Mouse (Mus musculus) kidney, adult 8-10 months (tissue): Measurements from ENCODE around the gene Asgr1.
A peak's percentile ranks its signal among the peaks of the same experiment; 100 is the strongest.
"Not testable (repeated sequence)": the region's sequence is repeated elsewhere in the genome, so short reads cannot be mapped to it uniquely, and the experiment has no call there.

ENCODE experiments used
- DNase-seq, 2 experiments: peaks; one replicate each; pipeline ENCODE4 v3.0.0; 2022

Asgr1 gene

DNA sequence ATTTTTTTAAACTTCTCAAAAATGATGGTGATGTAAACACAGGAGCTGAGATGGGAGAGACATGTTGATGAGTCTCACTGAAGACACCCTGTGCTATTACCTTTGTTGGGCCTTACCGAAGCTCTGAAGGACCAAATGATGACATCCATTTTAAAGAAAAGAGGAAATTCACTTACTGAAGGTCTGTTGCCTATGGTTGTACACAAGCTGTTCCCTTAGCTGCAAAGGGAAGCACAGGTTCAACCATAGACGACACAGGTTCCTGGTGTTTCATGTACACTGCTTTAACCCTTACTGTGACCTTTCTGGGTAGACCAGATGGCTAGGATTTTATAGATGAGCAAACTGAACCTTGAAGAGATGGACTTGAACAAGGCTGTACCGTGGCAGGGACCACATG lies 16.7 kb downstream of the Asgr1 start:
- not testable (repeated sequence) for DNase-seq

DNA sequence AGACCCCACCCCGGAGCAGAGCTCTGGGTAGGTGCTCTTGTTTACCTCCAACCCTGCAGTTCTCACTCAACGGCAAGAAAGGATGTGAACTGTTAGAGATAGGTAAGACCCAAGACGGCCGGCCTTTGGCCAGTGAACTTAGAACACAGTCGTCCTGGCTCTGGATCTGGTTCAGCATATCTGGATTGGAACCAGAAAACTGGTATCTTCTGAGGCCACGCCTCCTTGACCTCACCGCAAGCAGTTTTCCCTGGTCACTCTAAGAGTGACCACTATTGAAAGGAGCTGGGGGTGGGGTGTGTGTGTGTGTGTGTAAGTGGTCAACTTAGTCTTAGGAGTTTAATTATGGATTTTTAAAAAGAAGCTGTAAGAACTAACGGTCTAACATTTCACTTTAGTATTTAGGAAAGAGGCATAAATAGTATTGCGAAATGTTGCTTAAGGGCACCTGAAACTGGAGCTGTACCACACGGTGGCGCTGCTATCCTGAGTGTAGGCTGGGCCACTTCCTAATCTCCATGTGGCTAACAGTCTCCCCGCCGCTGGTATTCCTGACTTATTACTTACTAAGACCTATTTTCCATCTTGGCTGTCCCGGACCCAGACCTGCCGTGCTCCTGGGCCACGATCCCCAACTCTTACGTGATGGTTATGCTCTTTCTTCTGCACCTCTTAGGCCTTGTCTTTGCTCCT lies 20.6 kb downstream of the Asgr1 start:
- peak; percentile 67 to 87 for DNase-seq

GRCm38 (mm10) chr11:70075581-70075980 lies 21.7 kb downstream of the Asgr1 start:
- DNase-seq = no peak

GRCm38 (mm10) chr11:70077441-70077840 lies 23.6 kb downstream of the Asgr1 start:
- DNase-seq = no peak

DNA sequence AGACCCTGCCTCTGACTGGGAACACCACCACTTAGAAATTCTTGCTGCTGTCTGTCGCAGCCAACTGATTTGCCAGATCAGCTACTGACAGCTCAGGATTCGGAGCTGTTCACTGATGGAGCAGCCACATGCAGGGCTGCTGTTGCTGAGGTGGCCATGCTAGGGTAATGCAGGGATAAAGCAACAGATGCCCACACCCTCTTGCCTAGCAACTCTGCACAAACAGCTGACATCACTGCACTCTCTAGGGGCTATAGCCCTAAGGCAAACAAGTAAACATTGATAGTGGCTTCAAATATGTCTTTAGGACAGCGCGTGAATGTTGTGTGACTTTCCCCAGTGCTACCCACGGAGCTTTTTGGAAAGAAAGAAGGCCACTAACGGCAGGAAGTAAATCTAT lies 25.3 kb downstream of the Asgr1 start:
- no peak for DNase-seq

- DNase-seq = peak; percentile 44 to 49
These were observed 26.0 kb downstream of the Asgr1 start for GRCm38 (mm10) chr11:70079928-70080327.

DNA sequence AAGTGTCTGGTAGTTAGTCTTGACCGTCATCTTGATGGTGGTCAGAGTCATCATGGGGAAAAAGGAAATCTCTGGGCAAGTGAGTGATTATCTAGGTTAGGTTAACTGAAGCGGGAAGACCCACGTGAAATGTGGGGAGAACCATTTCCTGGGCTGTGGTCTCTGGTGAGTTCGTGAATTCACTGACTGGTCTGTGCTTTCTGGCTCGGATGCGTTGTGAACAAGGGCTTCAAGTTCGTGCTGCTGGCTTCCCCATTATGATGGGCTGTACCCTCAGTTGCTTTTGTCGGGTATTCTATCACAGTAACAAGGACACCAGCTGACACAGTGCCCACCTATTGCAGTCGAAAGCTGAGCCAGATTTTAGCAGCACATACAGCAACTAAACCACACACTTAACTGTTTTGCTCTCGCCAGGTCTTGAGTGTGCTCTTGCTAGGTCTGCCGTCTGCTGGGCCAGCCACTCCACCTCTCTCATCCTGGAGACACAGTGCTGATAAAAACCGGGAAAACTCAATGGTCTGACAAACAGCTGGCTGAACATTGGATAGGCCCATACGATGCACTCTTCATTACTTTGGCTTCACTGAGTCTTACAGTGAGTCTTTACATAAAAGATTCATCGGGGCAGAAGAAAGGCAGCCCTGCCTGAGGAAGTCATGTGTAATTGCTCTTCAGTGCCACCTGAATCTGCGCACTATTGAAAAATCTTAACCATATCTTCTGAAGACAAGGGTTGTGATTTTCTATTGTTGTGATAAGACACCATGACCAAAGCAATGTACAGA lies 27.1 kb downstream of the Asgr1 start:
- no peak for DNase-seq

- no peak for DNase-seq
These were observed 30.7 kb downstream of the Asgr1 start for GRCm38 (mm10) chr11:70084563-70084962.

- DNase-seq = peak; percentile 17 to 19
These were observed 38.3 kb downstream of the Asgr1 start, which contains the start of gene Asgr2 for GRCm38 (mm10) chr11:70091986-70092783. TSS of gene Asgr2 (plus strand) at chr11:70092644.

GRCm38 (mm10) chr11:70097396-70097795 lies 43.5 kb downstream of the Asgr1 start:
- no peak for DNase-seq

- DNase-seq = no peak
These were observed 45.2 kb downstream of the Asgr1 start for GRCm38 (mm10) chr11:70099102-70099501.

- no peak for DNase-seq
These were observed 45.9 kb downstream of the Asgr1 start for GRCm38 (mm10) chr11:70099809-70100208.

GRCm38 (mm10) chr11:70103701-70104315 lies 49.9 kb downstream of the Asgr1 start:
- no peak for DNase-seq

DNA sequence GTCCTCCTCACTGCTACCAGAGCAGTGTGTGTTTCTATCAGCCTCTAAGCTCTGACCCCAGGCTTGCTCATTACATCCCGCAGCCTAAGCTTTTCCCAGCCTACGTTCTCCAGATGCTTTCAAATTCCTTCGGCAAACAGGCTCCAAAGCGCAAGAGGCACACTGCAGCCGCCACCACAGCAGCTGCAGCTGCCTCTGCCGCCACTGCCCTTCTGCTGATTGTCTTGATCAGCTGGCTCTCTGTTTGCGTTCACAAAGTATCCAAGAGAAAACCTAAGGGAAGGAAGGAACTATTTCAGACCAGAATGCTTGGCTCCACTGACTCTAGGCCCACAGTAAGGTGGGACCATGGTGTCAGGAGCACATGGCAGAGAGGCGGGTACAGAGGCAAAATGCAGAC lies 53.2 kb downstream of the Asgr1 start:
- DNase-seq = no peak
